Mouse (Mus musculus) stomach, embryonic 16.5 days (tissue): ENCODE measurements around the gene Fam83c. TPM values are rescaled to one million over a fixed set of nuclear protein-coding genes. Genes with fewer than 3 reads are reported as not detected.

Experiments used
- ATAC-seq: fragments of 200-750 bp; cut with Nextera tagmentation; 2 replicates; pipeline ENCODE4 v1.8.0; 2017; ENCODE audit warnings: moderate number of reproducible peaks, moderate TSS enrichment; ENCODE audit not compliant: insufficient read depth, low FRiP score
- H3K27ac ChIP-seq: fragments of 300-500 bp; sonication (generic); 2 replicates; pipeline ENCODE4 v1.5.1; 2014; ENCODE audit warnings: low read length
- H3K27me3 ChIP-seq: fragments of 300-500 bp; sonication (generic); 2 replicates; pipeline ENCODE4 v1.6.1; 2014; ENCODE audit warnings: low read length, control low read depth, mixed read lengths; ENCODE audit not compliant: control insufficient read depth, insufficient read depth
- H3K36me3 ChIP-seq: fragments of 300-500 bp; sonication (generic); 2 replicates; pipeline ENCODE4 v1.6.1; 2014; ENCODE audit warnings: low read length; ENCODE audit not compliant: control insufficient read depth, insufficient read depth
- H3K4me1 ChIP-seq: fragments of 300-500 bp; sonication (generic); 2 replicates; pipeline ENCODE4 v1.6.1; 2014; ENCODE audit warnings: low read length, control low read depth, mixed read lengths; ENCODE audit not compliant: control insufficient read depth, insufficient read depth
- H3K4me2 ChIP-seq: fragments of 300-500 bp; sonication (generic); 2 replicates; pipeline ENCODE4 v1.6.1; 2014; ENCODE audit warnings: low read depth, low read length, mixed read lengths
- H3K4me3 ChIP-seq: fragments of 300-500 bp; sonication (generic); replicated peaks from 2 replicates; pipeline ENCODE4 v1.5.1; 2014; ENCODE audit warnings: mild to moderate bottlenecking, low read length
- H3K9ac ChIP-seq: fragments of 300-500 bp; sonication (generic); 2 replicates; pipeline ENCODE4 v1.6.1; 2014; ENCODE audit warnings: low read length
- H3K9me3 ChIP-seq: fragments of 300-500 bp; sonication (generic); replicated peaks from 2 replicates; pipeline ENCODE4 v1.6.1; 2016; ENCODE audit warnings: low read length, control low read depth; ENCODE audit not compliant: control insufficient read depth
- WGBS: fragments of 180-500 bp; shearing (Covaris S2); extraction: QIAGEN DNeasy Blood & Tissue Kit; methylation state at CpG from one replicate; pipeline ENCODE4 v1.1.7; 2014; 5-methylcytosine and 5-hydroxymethylcytosine counted together
- polyA plus RNA-seq: library from polyadenylated mRNA; unstranded; fragments of >200 nt; fragmentation: Nextera tagmentation; extraction: Ambion mirVana; gene quantifications from 2 replicates; pipeline ENCODE4 v1.2.1, GENCODE M21; 2015

Gene Fam83c
- polyA plus RNA-seq, 1 experiment from 2014 or later = 5.4 TPM

GRCm38 (mm10) chr2:155819449-155820251 is 15.0 kb downstream of the Fam83c start:
- peak; percentile 59 for ATAC-seq
- H3K4me3 ChIP-seq = peak overlapping the region; percentile 84
- 52% methylated on average over 6 of the region's 6 CpGs for WGBS
- peak overlapping the region; percentile 33; the same call in 1 of the 2 replicates for H3K4me2 ChIP-seq
- no peaks in the 10 kb centered on the region for H3K27me3 ChIP-seq
- peaks cover 12% of the 10 kb centered on the region; the same call in 1 of the 2 replicates for H3K36me3 ChIP-seq
- H3K9me3 ChIP-seq = no peaks in the 10 kb centered on the region
- peak overlapping the region; percentile 91 for H3K9ac ChIP-seq
- peak overlapping the region; percentile 94 for H3K27ac ChIP-seq
- H3K4me1 ChIP-seq = peaks cover 17% of the 10 kb centered on the region

GRCm38 (mm10) chr2:155819392-155819448 is 15.4 kb downstream of the Fam83c start, which contains the start of gene BC029722:
Gene BC029722, minus strand, starts transcription at chr2:155819426.
- peak within 1 kb of the TSS; percentile 94 for H3K27ac ChIP-seq
- peak within 1 kb of the TSS; percentile 91 for H3K9ac ChIP-seq
- no peak for ATAC-seq
- peaks cover 12% of the 10 kb centered on the region; the same call in 1 of the 2 replicates for H3K36me3 ChIP-seq
- H3K4me3 ChIP-seq = peak within 1 kb of the TSS; percentile 84
- H3K27me3 ChIP-seq = no peaks in the 10 kb centered on the region
- H3K9me3 ChIP-seq = no peaks in the 10 kb centered on the region
- H3K4me1 ChIP-seq = peaks cover 17% of the 10 kb centered on the region
- peak within 1 kb of the TSS; percentile 89 for H3K4me2 ChIP-seq

GRCm38 (mm10) chr2:155818596-155819391 is 15.9 kb downstream of the Fam83c start:
- WGBS = under 1% methylated on average over 37 of the region's 37 CpGs
- Histone ChIP-seq H3K27me3 (no peaks in the 10 kb centered on the region), H3K36me3 (peaks cover 12% of the 10 kb centered on the region; the same call in 1 of the 2 replicates), H3K4me2 (peak overlapping the region; percentile 89), H3K9me3 (no peaks in the 10 kb centered on the region), H3K27ac (peak overlapping the region; percentile 94), H3K4me1 (peaks cover 17% of the 10 kb centered on the region), H3K4me3 (peak overlapping the region; percentile 84), H3K9ac (peak overlapping the region; percentile 91)
- ATAC-seq = peak; percentile 95

GRCm38 (mm10) chr2:155817301-155818245 is 17.1 kb downstream of the Fam83c start:
- no peak overlapping the region; the same call in 1 of the 2 replicates for H3K4me3 ChIP-seq
- H3K27me3 ChIP-seq = no peaks in the 10 kb centered on the region
- peak overlapping the region; percentile 91; the same call in 1 of the 2 replicates for H3K9ac ChIP-seq

GRCm38 (mm10) chr2:155816179-155816578 is 18.5 kb downstream of the Fam83c start:
- H3K36me3 ChIP-seq = no peaks in the 10 kb centered on the region
- H3K9me3 ChIP-seq = no peaks in the 10 kb centered on the region
- peaks cover 17% of the 10 kb centered on the region for H3K4me1 ChIP-seq
- no peak overlapping the region for H3K4me2 ChIP-seq
- H3K9ac ChIP-seq = no peak overlapping the region
- H3K27ac ChIP-seq = no peak overlapping the region
- ATAC-seq = no peak
- H3K27me3 ChIP-seq = no peaks in the 10 kb centered on the region
- no peak overlapping the region for H3K4me3 ChIP-seq
- WGBS = 100% methylated on average over 1 of the region's 1 CpGs

More at GRCm38 (mm10) chr2:155817301-155818245, 17.1 kb downstream of the Fam83c start:
- Histone ChIP-seq H3K4me1 (peaks cover 17% of the 10 kb centered on the region), H3K36me3 (peaks cover 3% of the 10 kb centered on the region; the same call in 1 of the 2 replicates), H3K4me2 (peak overlapping the region; percentile 89), H3K9me3 (no peaks in the 10 kb centered on the region), H3K27ac (no peak overlapping the region)
- ATAC-seq = no peak
- WGBS = 79% methylated on average over 10 of the region's 10 CpGs

GRCm38 (mm10) chr2:155814829-155815228 is 19.8 kb downstream of the Fam83c start:
- ATAC-seq = no peak

GRCm38 (mm10) chr2:155812637-155813036 is 22.0 kb downstream of the Fam83c start:
- no peak overlapping the region for H3K27ac ChIP-seq
- H3K9ac ChIP-seq = no peak overlapping the region
- H3K27me3 ChIP-seq = no peaks in the 10 kb centered on the region
- no peak overlapping the region for H3K4me2 ChIP-seq
- H3K4me3 ChIP-seq = no peak overlapping the region
- H3K36me3 ChIP-seq = no peaks in the 10 kb centered on the region
- ATAC-seq = no peak
- no peaks in the 10 kb centered on the region for H3K9me3 ChIP-seq
- 70% methylated on average over 4 of the region's 4 CpGs for WGBS
- no peaks in the 10 kb centered on the region for H3K4me1 ChIP-seq

More at GRCm38 (mm10) chr2:155814829-155815228, 19.8 kb downstream of the Fam83c start:
- Histone ChIP-seq H3K4me3 (no peak overlapping the region), H3K4me2 (no peak overlapping the region), H3K27ac (no peak overlapping the region), H3K4me1 (peaks cover 16% of the 10 kb centered on the region), H3K36me3 (no peaks in the 10 kb centered on the region), H3K9me3 (no peaks in the 10 kb centered on the region), H3K9ac (no peak overlapping the region), H3K27me3 (no peaks in the 10 kb centered on the region)
- 26% methylated on average over 5 of the region's 5 CpGs for WGBS

- H3K9ac ChIP-seq = no peak overlapping the region
- H3K4me1 ChIP-seq = no peaks in the 10 kb centered on the region
- H3K9me3 ChIP-seq = no peaks in the 10 kb centered on the region
- H3K27ac ChIP-seq = no peak overlapping the region
- H3K36me3 ChIP-seq = no peaks in the 10 kb centered on the region
- no peak overlapping the region for H3K4me3 ChIP-seq
- WGBS = 35% methylated on average over 16 of the region's 16 CpGs
- H3K4me2 ChIP-seq = no peak overlapping the region
- ATAC-seq = no peak
- no peaks in the 10 kb centered on the region for H3K27me3 ChIP-seq
Measured at GRCm38 (mm10) chr2:155811821-155812396, 22.7 kb downstream of the Fam83c start.
